1 mouse cellular context compared by ENCODE assay signal in genomic region chr17:46074398-46075115, GRCm38 (mm10).
TF ChIP-seq lines count a peak whose summit lies in the region.

No protein-coding gene starts in this region.

TF ChIP-seq in MEL, 35 proteins besides CTCF, POLR2A, EP300 and RAD21 (continued from another document):
- TF ChIP-seq RCOR1 (IDR thresholded peaks at IDR 0.05; ENCODE audit: low read depth, low read length) (peak; percentile 85), CHD2 (IDR thresholded peaks at IDR 0.05; ENCODE audit: low read length) (peak; percentile 63), MAX (IDR thresholded peaks at IDR 0.05; ENCODE audit: low read length) (peak; percentile 78), MAZ (IDR thresholded peaks at IDR 0.05; ENCODE audit: low read depth, low read length) (no peak; the same call in 1 of the 2 replicates), TCF12 (IDR thresholded peaks at IDR 0.05; ENCODE audit: low read depth, low read length) (peak; percentile 96), POLR2AphosphoS2 (IDR thresholded peaks at IDR 0.05; ENCODE audit: low read length) (peak; percentile 35; the same call in 1 of the 2 replicates), HCFC1 (IDR thresholded peaks at IDR 0.05; ENCODE audit: low read depth, low read length) (no peak), E2F4 (IDR thresholded peaks at IDR 0.05; ENCODE audit: borderline replicate concordance, low read depth, low read length) (no peak), TAL1 (IDR thresholded peaks at IDR 0.05; ENCODE audit: low read length) (peak; percentile 58), USF1 (IDR thresholded peaks at IDR 0.05; ENCODE audit: low read depth, low read length) (peak; percentile 53; the same call in 1 of the 2 replicates)
TF ChIP-seq in MEL: peak in this region for 20.
